Mouse (Mus musculus) lung, postnatal 0 days (tissue): ENCODE results near the gene 4933434E20Rik. TPM values are rescaled to one million over a fixed set of nuclear protein-coding genes. Genes with fewer than 3 reads are reported as not detected.

Experiments
- ATAC-seq: fragments of 200-750 bp; cut with Nextera tagmentation; 2 replicates; pipeline ENCODE4 v1.8.0; 2017; ENCODE audit warnings: moderate library complexity
- DNase-seq: peaks from one replicate; pipeline ENCODE4 v3.0.0-alpha.2; 2016; ENCODE audit warnings: low spot score
- H3K27ac ChIP-seq: fragments of 300-500 bp; sonication (generic); 2 replicates; pipeline ENCODE4 v1.5.1; 2014; ENCODE audit warnings: antibody characterized with exemption, mild to moderate bottlenecking, low read length, mixed read lengths
- H3K27me3 ChIP-seq: fragments of 300-500 bp; sonication (generic); replicated peaks from 2 replicates; pipeline ENCODE4 v1.6.1; 2014; ENCODE audit warnings: low read length, mixed read lengths; ENCODE audit not compliant: insufficient read depth
- H3K36me3 ChIP-seq: fragments of 300-500 bp; sonication (generic); 2 replicates; pipeline ENCODE4 v1.6.1; 2014; ENCODE audit warnings: low read length, mixed read lengths; ENCODE audit not compliant: insufficient read depth
- H3K4me1 ChIP-seq: fragments of 300-500 bp; sonication (generic); 2 replicates; pipeline ENCODE4 v1.6.1; 2014; ENCODE audit warnings: antibody characterized with exemption, low read depth, low read length, mixed read lengths; ENCODE audit not compliant: insufficient read depth
- H3K4me2 ChIP-seq: fragments of 300-500 bp; sonication (generic); replicated peaks from 2 replicates; pipeline ENCODE4 v1.6.1; 2014; ENCODE audit warnings: low read depth, mild to moderate bottlenecking, low read length, moderate library complexity, mixed read lengths
- H3K4me3 ChIP-seq: fragments of 300-500 bp; sonication (generic); 2 replicates; pipeline ENCODE4 v1.5.1; 2014; ENCODE audit warnings: low read depth, low read length
- H3K9ac ChIP-seq: fragments of 300-500 bp; sonication (generic); replicated peaks from 2 replicates; pipeline ENCODE4 v1.6.1; 2014; ENCODE audit warnings: low read depth, mild to moderate bottlenecking
- H3K9me3 ChIP-seq: fragments of 300-500 bp; sonication (generic); 2 replicates; pipeline ENCODE4 v1.6.1; 2016; ENCODE audit warnings: low read length, mixed read lengths
- CTCF ChIP-seq: IDR thresholded peaks from 2 replicates; pipeline ENCODE4 v1.5.1; 2016; ENCODE audit warnings: antibody characterized with exemption, mild to moderate bottlenecking
- EP300 ChIP-seq: IDR thresholded peaks from 2 replicates; pipeline ENCODE4 v1.6.1; 2016; ENCODE audit warnings: antibody characterized with exemption, mild to moderate bottlenecking, control low read depth
- WGBS: fragments of 180-500 bp; shearing (Covaris S2); extraction: QIAGEN DNeasy Blood & Tissue Kit; methylation state at CpG from one replicate; pipeline ENCODE4 v1.1.7; 2014; 5-methylcytosine and 5-hydroxymethylcytosine counted together
- polyA plus RNA-seq: library from polyadenylated mRNA; unstranded; fragments of >200 nt; fragmentation: Nextera tagmentation; extraction: Ambion mirVana; gene quantifications from 2 replicates; pipeline ENCODE4 v1.2.1, GENCODE M21; 2015

The 4933434E20Rik gene
- polyA plus RNA-seq: 144 and 146 TPM in 2 replicates

DNA sequence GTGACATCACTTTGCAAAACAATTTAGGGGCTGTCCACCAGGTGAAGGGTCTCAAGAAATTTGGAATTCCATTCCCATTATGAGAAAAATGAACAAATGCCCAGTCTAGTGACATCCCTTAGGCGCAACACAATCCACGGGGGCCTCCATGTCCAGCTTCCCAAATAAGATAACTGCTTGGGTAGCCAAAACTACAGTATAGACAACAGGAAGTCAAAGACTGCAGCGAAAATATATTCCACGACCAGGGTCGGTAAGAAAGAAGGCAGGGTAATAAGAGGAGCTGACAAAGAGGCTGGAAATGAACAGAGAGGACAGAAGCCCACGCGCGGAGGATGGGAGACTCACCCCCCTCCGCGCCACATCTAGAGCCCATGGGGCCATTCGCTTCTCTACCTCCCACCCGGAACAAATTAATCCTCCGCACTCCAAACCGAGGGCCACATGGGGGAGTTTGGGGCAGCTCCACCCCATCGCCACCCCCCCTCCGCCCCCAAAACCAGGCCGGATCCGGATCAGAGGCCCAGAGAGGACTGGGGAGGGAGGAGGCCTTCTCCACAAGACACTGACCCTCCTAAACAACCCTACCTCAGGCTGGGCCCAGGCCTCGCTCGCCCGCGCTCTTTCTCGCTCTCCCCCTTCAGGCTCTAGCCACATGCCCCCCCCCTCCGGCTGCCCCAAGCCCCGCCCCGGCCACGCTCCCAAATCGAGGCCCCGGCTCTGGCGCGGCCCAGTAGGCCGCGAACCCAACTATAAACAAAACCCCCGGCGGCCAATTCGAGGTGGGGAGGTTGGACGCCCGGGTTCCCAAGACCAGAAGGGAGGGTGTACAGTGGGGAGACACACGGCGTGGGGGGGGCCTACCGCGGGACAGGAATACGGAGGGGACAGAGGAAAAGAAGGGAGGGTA, at the start of gene 4933434E20Rik:
Gene 4933434E20Rik (plus strand): TSS at position 196 of the 910 bp plus-strand sequence.
- no peak for TF ChIP-seq EP300
- peak; percentile 26; the same call in 1 of the 2 replicates for TF ChIP-seq CTCF
- H3K27me3 ChIP-seq: no peaks in the 10 kb centered on the region
- H3K27ac ChIP-seq: peak within 1 kb of the TSS; percentile 93
- H3K4me2 ChIP-seq: peak within 1 kb of the TSS; percentile 60
- ATAC-seq (peak; percentile 62), DNase-seq (peak; percentile 73)
- WGBS: 1% methylated on average over 35 of the region's 43 CpGs
- no peaks in the 10 kb centered on the region for H3K9me3 ChIP-seq
- peak within 1 kb of the TSS; percentile 70 for H3K4me3 ChIP-seq
- peak within 1 kb of the TSS; percentile 91 for H3K9ac ChIP-seq
- H3K36me3 ChIP-seq: peaks cover 7% of the 10 kb centered on the region; the same call in 1 of the 2 replicates
- peaks cover 5% of the 10 kb centered on the region; the same call in 1 of the 2 replicates for H3K4me1 ChIP-seq

DNA sequence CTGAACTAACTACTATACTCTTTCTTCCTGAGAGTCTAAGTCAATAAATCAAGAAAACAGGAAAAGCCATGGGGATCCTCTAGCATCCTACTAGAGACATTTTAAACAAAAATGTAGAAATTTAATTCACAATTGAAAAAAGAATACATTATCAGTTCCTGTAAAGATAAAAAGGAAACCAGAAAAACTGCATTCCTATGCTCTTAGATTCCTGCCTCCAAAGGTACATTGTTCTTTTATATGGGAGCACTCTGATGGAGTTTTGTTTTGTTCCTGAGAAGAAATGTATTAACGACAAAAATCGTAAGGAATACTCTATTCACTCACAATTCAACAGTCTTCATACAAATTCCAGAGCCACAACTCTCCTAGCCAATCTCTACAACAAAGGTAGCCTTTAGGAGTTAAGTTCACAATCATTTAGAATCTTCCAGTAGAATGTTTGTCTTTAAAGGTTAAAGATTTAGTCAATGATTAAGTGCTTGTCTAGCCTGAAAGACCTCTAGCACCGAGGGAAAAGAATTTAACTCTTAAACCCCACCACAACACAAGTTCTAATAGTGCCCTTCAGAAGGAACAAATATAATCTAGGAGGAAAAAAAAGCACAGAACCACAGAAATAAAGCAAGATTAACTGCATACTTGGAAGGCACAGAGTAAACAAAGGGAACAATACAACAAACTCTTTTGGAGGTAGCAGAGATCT, 47.2 kb upstream of the 4933434E20Rik start:
- Histone ChIP-seq H3K4me3 (no peak overlapping the region), H3K27me3 (no peaks in the 10 kb centered on the region), H3K4me2 (no peak overlapping the region), H3K9me3 (no peaks in the 10 kb centered on the region), H3K9ac (no peak overlapping the region), H3K27ac (0 out of 2 replicates have a peak overlapping the region, but pooled peaks have one; percentile 0), H3K4me1 (no peaks in the 10 kb centered on the region), H3K36me3 (peaks cover 29% of the 10 kb centered on the region; the same call in 1 of the 2 replicates)
- TF ChIP-seq CTCF (no peak), EP300 (peak; percentile 40)
- ATAC-seq: peak; percentile 75
- DNase-seq: peak; percentile 73
- 49% methylated on average over 3 of the region's 3 CpGs for WGBS

DNA sequence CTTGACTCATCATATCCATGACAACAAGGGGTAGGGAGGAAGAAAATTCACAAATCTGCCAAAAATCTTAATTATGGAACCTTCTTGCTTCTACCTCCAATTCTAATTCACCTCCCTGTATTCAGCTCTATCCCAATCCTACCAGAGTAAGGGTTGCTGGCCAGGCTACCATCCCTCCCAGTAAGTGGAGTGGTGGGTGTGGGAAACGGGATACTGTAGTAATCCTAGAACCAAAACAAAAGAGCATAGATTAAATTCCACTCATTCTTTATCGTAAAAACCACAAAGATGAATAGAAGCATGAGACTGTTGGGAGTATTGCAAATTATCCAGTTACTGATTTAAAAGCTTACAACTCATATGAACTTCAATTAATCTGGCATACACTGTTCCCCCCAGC, 41.1 kb upstream of the 4933434E20Rik start:
- Histone ChIP-seq H3K36me3 (peaks cover 68% of the 10 kb centered on the region; the same call in 1 of the 2 replicates), H3K9ac (no peak overlapping the region), H3K27ac (no peak overlapping the region), H3K9me3 (no peaks in the 10 kb centered on the region), H3K4me3 (no peak overlapping the region), H3K4me2 (no peak overlapping the region), H3K4me1 (no peaks in the 10 kb centered on the region), H3K27me3 (no peaks in the 10 kb centered on the region)
- WGBS: 55% methylated on average over 2 of the region's 2 CpGs
- TF ChIP-seq EP300 (no peak), CTCF (no peak)
- DNase-seq: no peak
- no peak for ATAC-seq

- no peaks in the 10 kb centered on the region for H3K9me3 ChIP-seq
- H3K4me3 ChIP-seq: no peak overlapping the region
- H3K4me1 ChIP-seq: no peaks in the 10 kb centered on the region
- ATAC-seq: no peak
- no peak for TF ChIP-seq EP300
- no peaks in the 10 kb centered on the region for H3K27me3 ChIP-seq
- H3K36me3 ChIP-seq: peaks cover 81% of the 10 kb centered on the region; the same call in 1 of the 2 replicates
- H3K27ac ChIP-seq: no peak overlapping the region
- no peak overlapping the region for H3K9ac ChIP-seq
- DNase-seq: no peak
- H3K4me2 ChIP-seq: no peak overlapping the region
- WGBS: 95% methylated on average over 4 of the region's 4 CpGs
These were observed 34.8 kb upstream of the 4933434E20Rik start for GRCm38 (mm10) chr3:90016626-90017025.

DNA sequence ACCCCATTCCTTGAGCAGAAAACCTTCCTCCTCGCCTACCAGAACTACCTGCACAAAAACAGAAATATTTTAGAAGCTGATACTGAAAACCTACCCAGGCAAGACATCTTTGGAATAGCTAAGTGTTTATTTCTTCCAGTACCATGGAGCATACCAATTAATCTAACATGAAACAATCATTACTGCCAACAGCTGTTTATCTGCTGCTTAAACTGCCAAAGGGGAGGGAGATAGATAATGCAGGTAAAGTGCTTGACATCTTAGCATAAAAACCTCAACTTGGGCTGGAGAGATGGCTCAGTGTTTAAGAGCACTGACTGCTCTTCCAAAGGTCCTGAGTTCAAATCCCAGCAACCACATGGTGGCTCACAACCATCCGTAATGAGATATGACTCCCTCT, 16.8 kb upstream of the 4933434E20Rik start:
- no peaks in the 10 kb centered on the region for H3K9me3 ChIP-seq
- no peaks in the 10 kb centered on the region for H3K4me1 ChIP-seq
- no peaks in the 10 kb centered on the region for H3K27me3 ChIP-seq
- H3K4me2 ChIP-seq: no peak overlapping the region
- H3K9ac ChIP-seq: no peak overlapping the region
- no peak for DNase-seq
- no peak overlapping the region for H3K27ac ChIP-seq
- no peak for ATAC-seq
- peaks cover 44% of the 10 kb centered on the region for H3K36me3 ChIP-seq
- H3K4me3 ChIP-seq: no peak overlapping the region
- 97% methylated on average over 2 of the region's 2 CpGs for WGBS
- TF ChIP-seq EP300 (no peak), CTCF (no peak)

GRCm38 (mm10) chr3:90036263-90036662, 15.2 kb upstream of the 4933434E20Rik start:
- no peak overlapping the region for H3K27ac ChIP-seq
- TF ChIP-seq EP300 (no peak), CTCF (no peak)
- H3K4me2 ChIP-seq: no peak overlapping the region
- no peaks in the 10 kb centered on the region for H3K9me3 ChIP-seq
- no peak overlapping the region for H3K9ac ChIP-seq
- no peaks in the 10 kb centered on the region for H3K4me1 ChIP-seq
- no peak overlapping the region for H3K4me3 ChIP-seq
- ATAC-seq (no peak), DNase-seq (no peak)
- peaks cover 37% of the 10 kb centered on the region for H3K36me3 ChIP-seq
- H3K27me3 ChIP-seq: no peaks in the 10 kb centered on the region
- WGBS: 97% methylated on average over 1 of the region's 1 CpGs
